Mouse (Mus musculus) CH12.LX (cell line): ENCODE data around the gene Srrt. TPM values are rescaled to one million over a fixed set of nuclear protein-coding genes. Genes with fewer than 3 reads are reported as not detected.

ENCODE experiments used
- DNase-seq: peaks from one replicate; pipeline ENCODE4 v3.0.0-alpha.2; 2013; ENCODE audit errors: extremely low read depth
- H3K27ac ChIP-seq: 2 replicates; pipeline ENCODE4 v1.5.1; 2012; ENCODE audit warnings: low read depth, mild to moderate bottlenecking, control low read depth, moderate library complexity; ENCODE audit not compliant: insufficient read depth
- H3K27me3 ChIP-seq: replicated peaks from 2 replicates; pipeline ENCODE3; 2012; ENCODE audit warnings: inconsistent platforms
- H3K36me3 ChIP-seq, 2 experiments: replicated peaks in 1 of 2; 2 replicates each; pipeline versions ENCODE3 to v1.6.1; 2012; ENCODE audit warnings: inconsistent platforms in 1 of 2, low read length in 1 of 2, mild to moderate bottlenecking in 1 of 2, mixed read lengths in 1 of 2, moderate library complexity in 1 of 2; ENCODE audit not compliant: control insufficient read depth in 1 of 2, insufficient read depth in 1 of 2
- H3K4me1 ChIP-seq, 2 experiments: 2 replicates each; pipeline ENCODE4 v1.6.1; 2012; ENCODE audit warnings: inconsistent platforms in 1 of 2, moderate library complexity in 1 of 2; ENCODE audit not compliant: insufficient read depth in 2 of 2, control insufficient read depth in 1 of 2
- H3K4me2 ChIP-seq: 2 replicates; pipeline ENCODE4 v1.6.1; 2012; ENCODE audit warnings: low read depth, mild to moderate bottlenecking, control low read depth; ENCODE audit not compliant: poor library complexity, insufficient read depth, severe bottlenecking
- H3K4me3 ChIP-seq, 3 experiments: fragments of 150-350 bp in 1 of 3; sonication (generic) in 1 of 3; replicated peaks in 1 of 3; 2 replicates each; pipeline versions ENCODE3 to v1.5.1; 2011 to 2012; ENCODE audit warnings: low read depth in 2 of 3, low read length in 2 of 3, mild to moderate bottlenecking in 2 of 3, moderate library complexity in 2 of 3, control low read depth in 1 of 3, improper control_type of control experiment in 1 of 3, inconsistent platforms in 1 of 3, mixed read lengths in 1 of 3; ENCODE audit not compliant: poor library complexity in 1 of 3
- H3K79me2 ChIP-seq: replicated peaks from 2 replicates; pipeline ENCODE4 v1.6.1; 2012; ENCODE audit warnings: mild to moderate bottlenecking, moderate library complexity; ENCODE audit not compliant: control insufficient read depth, poor library complexity, insufficient read depth, severe bottlenecking; ENCODE audit errors: extremely low read depth
- H3K9ac ChIP-seq: 2 replicates; pipeline ENCODE4 v1.6.1; 2012; ENCODE audit warnings: low read depth, mild to moderate bottlenecking, control low read depth, moderate library complexity; ENCODE audit not compliant: insufficient read depth
- H3K9me3 ChIP-seq: replicated peaks from 2 replicates; pipeline ENCODE3; 2012; ENCODE audit warnings: low read length, inconsistent platforms, mixed read lengths
- BHLHE40 ChIP-seq: IDR thresholded peaks from 2 replicates; pipeline ENCODE4 v1.6.1; 2011; ENCODE audit warnings: mild to moderate bottlenecking, low read depth, low read length, improper control_type of control experiment
- CHD1 ChIP-seq: IDR thresholded peaks from 2 replicates; pipeline ENCODE4 v1.6.1; 2012; ENCODE audit warnings: low read depth, low read length, improper control_type of control experiment, inconsistent platforms
- CTCF ChIP-seq, 2 experiments: IDR thresholded peaks in 1 of 2; conservative IDR thresholded peaks in 1 of 2; 2 replicates each; pipeline ENCODE4 v1.5.1; 2011 to 2012; ENCODE audit warnings: low read depth in 2 of 2, low read length in 2 of 2, improper control_type of control experiment in 1 of 2, inconsistent platforms in 1 of 2, mild to moderate bottlenecking in 1 of 2, moderate library complexity in 1 of 2
- E2F4 ChIP-seq: IDR thresholded peaks from 2 replicates; pipeline ENCODE4 v1.6.1; 2011; ENCODE audit warnings: low read depth, low read length, improper control_type of control experiment; ENCODE audit not compliant: insufficient replicate concordance
- ETS1 ChIP-seq: conservative IDR thresholded peaks from 2 replicates; pipeline ENCODE4 v1.6.1; 2012; ENCODE audit warnings: low read depth, mild to moderate bottlenecking, inconsistent platforms, low read length, improper control_type of control experiment, moderate library complexity
- IRF4 ChIP-seq: IDR thresholded peaks from 2 replicates; pipeline ENCODE4 v1.6.1; 2014; ENCODE audit warnings: low read depth, mild to moderate bottlenecking, inconsistent platforms, low read length, improper control_type of control experiment
- JUND ChIP-seq: conservative IDR thresholded peaks from 2 replicates; pipeline ENCODE4 v1.6.1; 2011; ENCODE audit warnings: low read depth, low read length, improper control_type of control experiment
- KAT2A ChIP-seq: IDR thresholded peaks from 2 replicates; pipeline ENCODE4 v1.6.1; 2012; ENCODE audit warnings: low read length, improper control_type of control experiment, inconsistent platforms; ENCODE audit not compliant: insufficient replicate concordance
- MAX ChIP-seq: IDR thresholded peaks from 2 replicates; pipeline ENCODE4 v1.6.1; 2011; ENCODE audit warnings: low read length, improper control_type of control experiment
- MAZ ChIP-seq: IDR thresholded peaks from 2 replicates; pipeline ENCODE4 v1.6.1; 2012; ENCODE audit warnings: low read depth, mild to moderate bottlenecking, inconsistent platforms, low read length, improper control_type of control experiment, moderate library complexity
- MEF2A ChIP-seq: IDR thresholded peaks from 2 replicates; pipeline ENCODE4 v1.6.1; 2014; ENCODE audit warnings: low read depth, mild to moderate bottlenecking, inconsistent platforms, low read length, improper control_type of control experiment, borderline replicate concordance
- MXI1 ChIP-seq: IDR thresholded peaks from 2 replicates; pipeline ENCODE4 v1.6.1; 2011; ENCODE audit warnings: mild to moderate bottlenecking, low read depth, low read length, improper control_type of control experiment
- MYC ChIP-seq: IDR thresholded peaks from 2 replicates; pipeline ENCODE4 v1.6.1; 2011; ENCODE audit warnings: low read depth, mild to moderate bottlenecking, improper control_type of control experiment, low read length
- NELFE ChIP-seq: IDR thresholded peaks from 2 replicates; pipeline ENCODE4 v1.6.1; 2011; ENCODE audit warnings: low read depth, low read length, improper control_type of control experiment
- POLR2A ChIP-seq: IDR thresholded peaks from 2 replicates; pipeline ENCODE4 v1.6.1; 2011; ENCODE audit warnings: low read depth, mild to moderate bottlenecking, improper control_type of control experiment, low read length
- POLR2AphosphoS2 ChIP-seq: IDR thresholded peaks from 2 replicates; pipeline ENCODE4 v1.6.1; 2011; ENCODE audit warnings: low read depth, low read length, improper control_type of control experiment
- RAD21 ChIP-seq: IDR thresholded peaks from 2 replicates; pipeline ENCODE4 v1.6.1; 2011; ENCODE audit warnings: low read depth, mild to moderate bottlenecking, low read length, improper control_type of control experiment, moderate library complexity
- SMC3 ChIP-seq: IDR thresholded peaks from 2 replicates; pipeline ENCODE4 v1.6.1; 2011; ENCODE audit warnings: low read depth, low read length, improper control_type of control experiment
- TCF12 ChIP-seq: IDR thresholded peaks from 2 replicates; pipeline ENCODE4 v1.6.1; 2014; ENCODE audit warnings: low read depth, mild to moderate bottlenecking, inconsistent platforms, low read length, improper control_type of control experiment
- USF1 ChIP-seq: IDR thresholded peaks from 2 replicates; pipeline ENCODE4 v1.6.1; 2014; ENCODE audit warnings: low read depth, mild to moderate bottlenecking, inconsistent platforms, low read length, improper control_type of control experiment
- ZC3H11A ChIP-seq: IDR thresholded peaks from 2 replicates; pipeline ENCODE4 v1.6.1; 2012; ENCODE audit warnings: low read depth, mild to moderate bottlenecking, inconsistent platforms, low read length, improper control_type of control experiment
- ZNF384 ChIP-seq: IDR thresholded peaks from 2 replicates; pipeline ENCODE4 v1.6.1; 2012; ENCODE audit warnings: low read depth, low read length, improper control_type of control experiment, inconsistent platforms
- dilution Hi-C: fragments of 300-500 bp; cut with MboI; formaldehyde crosslinking; loops from 2 replicates; pipeline ENCODE4 v1.14.3; 2020; ENCODE audit warnings: low sequenced_read_pairs; ENCODE audit not compliant: extremely low pct_unique_long_range_greater_than_20kb, extremely low pct_ligation_motif_present
- in situ Hi-C: fragments of 300-500 bp; cut with MboI; formaldehyde crosslinking; loops from 3 replicates; pipeline ENCODE4 v1.14.3; 2019; ENCODE audit warnings: low sequenced_read_pairs, low pct_ligation_motif_present, low pct_unique_long_range_greater_than_20kb, mixed read lengths
- polyA plus RNA-seq: library from polyadenylated mRNA; unstranded; fragments of >175 nt; gene quantifications from 2 replicates; pipeline ENCODE4 v1.2.1, GENCODE M21; 2012; ENCODE audit warnings: low read depth; ENCODE audit not compliant: insufficient read length
- total RNA-seq, 2 experiments: library from RNA; depleted of rRNA; stranded (reverse); fragments of 300-350 nt in 1 of 2; fragments of >200 nt in 1 of 2; gene quantifications; 2 replicates each; pipeline ENCODE4 v1.2.3; 2012 to 2014

Gene Srrt
- total and polyA plus RNA-seq, 3 experiments, result 148 to 493 (median 165) TPM

DNA sequence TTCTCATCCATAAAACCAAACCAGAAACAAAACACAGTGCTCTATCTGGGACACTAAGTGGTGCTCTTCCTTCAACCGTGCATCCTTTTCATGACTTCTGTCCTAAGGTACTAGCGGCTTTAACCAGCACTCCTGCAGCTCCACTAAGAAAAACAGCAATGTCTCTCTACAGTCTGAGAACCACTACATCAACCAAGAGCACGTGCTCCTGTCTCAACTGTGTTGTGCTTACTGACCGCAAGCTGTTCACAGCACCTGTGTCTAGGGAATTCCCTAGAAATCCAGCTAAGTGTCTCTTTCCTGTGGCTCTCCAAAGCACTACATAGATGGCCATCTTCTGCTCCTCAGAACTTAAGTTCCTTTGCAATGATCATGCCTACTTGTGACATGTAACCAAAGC, 2.7 kb downstream of the Srrt start:
- H3K36me3 ChIP-seq, result peaks cover 41 to 70% of the 10 kb centered on the region in 2 experiments
- H3K9me3 ChIP-seq, result peaks cover 6% of the 10 kb centered on the region
- H3K4me2 ChIP-seq, result peak overlapping the region; percentile 93
- peak overlapping the region in 1 of 3 experiments; percentile 82 for H3K4me3 ChIP-seq
- no peak for DNase-seq
- in situ Hi-C loops, result no loop called here
- H3K79me2 ChIP-seq, result peaks cover 57% of the 10 kb centered on the region
- peaks cover 7 to 41% of the 10 kb centered on the region in 2 experiments for H3K4me1 ChIP-seq
- TF ChIP-seq MAZ (no peak), TCF12 (no peak), NELFE (no peak), KAT2A (no peak), MAX (peak; percentile 88), E2F4 (no peak), POLR2A (no peak), CHD1 (no peak), BHLHE40 (peak; percentile 83), ZNF384 (no peak), JUND (no peak), RAD21 (no peak; the same call in 1 of the 2 replicates), SMC3 (no peak), IRF4 (no peak), CTCF (conservative IDR thresholded peaks at IDR 0.05 in 1 of 2, IDR thresholded peaks at IDR 0.05 in 1 of 2; ENCODE audit: low read depth in 2 of 2, low read length in 2 of 2) (peak in 1 of 2 experiments; percentile 1; a peak in 1 of 4 replicates), MYC (peak; percentile 66; the same call in 1 of the 2 replicates), MEF2A (no peak), MXI1 (peak; percentile 56; the same call in 1 of the 2 replicates), POLR2AphosphoS2 (no peak), ETS1 (no peak), ZC3H11A (no peak), USF1 (no peak)
- TF ChIP-seq, all 38 proteins: peak for 5
- dilution Hi-C loops, result no loop called here
- Histone ChIP-seq H3K9ac (peak overlapping the region; percentile 89), H3K27me3 (no peaks in the 10 kb centered on the region), H3K27ac (no peak overlapping the region)

DNA sequence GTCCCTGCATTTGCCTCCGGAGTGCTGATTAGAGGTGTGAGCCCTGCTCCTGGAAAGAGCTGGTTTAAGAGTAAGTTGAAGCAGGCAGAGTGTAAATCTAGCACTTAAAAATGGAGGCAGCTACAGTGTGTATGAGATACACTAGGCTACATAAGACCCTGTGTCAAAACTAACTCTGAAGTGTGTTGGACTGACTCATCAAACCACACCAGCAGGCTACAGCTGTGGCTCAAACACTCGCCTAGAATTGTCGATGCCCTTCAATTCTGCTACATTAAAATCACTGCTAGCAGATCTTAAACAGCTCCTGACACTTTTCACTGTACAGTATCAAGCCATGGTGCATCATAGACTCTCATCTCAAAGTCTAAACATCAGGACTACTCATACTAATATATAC, 3.3 kb downstream of the Srrt start:
- no peak for DNase-seq
- dilution Hi-C loops (no loop called here), in situ Hi-C loops (no loop called here)
- H3K9me3 ChIP-seq, result peaks cover 6% of the 10 kb centered on the region
- H3K4me1 ChIP-seq, result peaks cover 4 to 35% of the 10 kb centered on the region in 2 experiments; a peak in 3 of 4 replicates
- peaks cover 57% of the 10 kb centered on the region for H3K79me2 ChIP-seq
- no peak overlapping the region for H3K4me3 ChIP-seq
- no peak overlapping the region for H3K9ac ChIP-seq
- H3K27me3 ChIP-seq, result no peaks in the 10 kb centered on the region
- no peak for TF ChIP-seq ETS1
- no peak overlapping the region for H3K27ac ChIP-seq
- H3K36me3 ChIP-seq, result peaks cover 47 to 70% of the 10 kb centered on the region in 2 experiments
- peak overlapping the region; percentile 93; the same call in 1 of the 2 replicates for H3K4me2 ChIP-seq
